Mouse (Mus musculus) ES-E14 (cell line): ENCODE results near the gene Slc29a3. TPM values are rescaled to one million over a fixed set of nuclear protein-coding genes. Genes with fewer than 3 reads are reported as not detected.
"Not testable (repeated sequence)": the region's sequence is repeated elsewhere in the genome, so short reads cannot be mapped to it uniquely, and the experiment has no call there.

ENCODE experiments used
- DNase-seq: peaks from one replicate; pipeline ENCODE4 v3.0.0-alpha.2; 2013; ENCODE audit warnings: low read depth, low spot score
- H3K27ac ChIP-seq: 2 replicates; pipeline ENCODE4 v1.5.1; 2012; ENCODE audit warnings: low read depth, mild to moderate bottlenecking, low read length, moderate library complexity, mixed read lengths; ENCODE audit not compliant: poor library complexity, insufficient read depth, severe bottlenecking
- H3K36me3 ChIP-seq: 2 replicates; pipeline ENCODE4 v1.6.1; 2012; ENCODE audit warnings: mild to moderate bottlenecking, low read length, moderate library complexity, mixed read lengths; ENCODE audit not compliant: control insufficient read depth, poor library complexity, insufficient read depth, severe bottlenecking
- H3K4me1 ChIP-seq, 2 experiments: fragments of 150-350 bp in 1 of 2; sonication (generic) in 1 of 2; 2 replicates each; pipeline ENCODE4 v1.6.1; 2012; ENCODE audit warnings: low read length in 2 of 2, mild to moderate bottlenecking in 1 of 2, mixed read lengths in 1 of 2; ENCODE audit not compliant: control insufficient read depth in 2 of 2, insufficient read depth in 2 of 2, poor library complexity in 1 of 2
- H3K4me3 ChIP-seq, 2 experiments: fragments of 150-350 bp in 1 of 2; sonication (generic) in 1 of 2; 2 replicates each; pipeline ENCODE4 v1.5.1; 2012; ENCODE audit warnings: low read length in 2 of 2, low read depth in 1 of 2, mild to moderate bottlenecking in 1 of 2, mixed read lengths in 1 of 2; ENCODE audit not compliant: insufficient read depth in 1 of 2, poor library complexity in 1 of 2, severe bottlenecking in 1 of 2
- H3K9ac ChIP-seq: 2 replicates; pipeline ENCODE4 v1.6.1; 2012; ENCODE audit warnings: low read depth, mild to moderate bottlenecking, low read length, mixed read lengths; ENCODE audit not compliant: poor library complexity, insufficient read depth, severe bottlenecking
- H3K9me3 ChIP-seq: fragments of 150-350 bp; sonication (generic); 2 replicates; pipeline ENCODE4 v1.6.1; 2012; ENCODE audit warnings: low read depth, mild to moderate bottlenecking, low read length; ENCODE audit not compliant: control insufficient read depth, insufficient read depth
- CHD2 ChIP-seq: IDR thresholded peaks from 2 replicates; pipeline ENCODE4 v1.6.1; 2014; ENCODE audit warnings: mild to moderate bottlenecking, low read depth, low read length, inconsistent platforms
- HCFC1 ChIP-seq: IDR thresholded peaks from 2 replicates; pipeline ENCODE4 v1.6.1; 2012; ENCODE audit warnings: low read length, inconsistent platforms, borderline replicate concordance; ENCODE audit not compliant: insufficient read depth
- MAFK ChIP-seq: IDR thresholded peaks from 2 replicates; pipeline ENCODE4 v1.6.1; 2014; ENCODE audit warnings: mild to moderate bottlenecking, low read depth, low read length, inconsistent platforms; ENCODE audit not compliant: insufficient read depth
- ZC3H11A ChIP-seq: IDR thresholded peaks from 2 replicates; pipeline ENCODE4 v1.6.1; 2012; ENCODE audit warnings: low read depth, mild to moderate bottlenecking, inconsistent platforms, low read length, borderline replicate concordance
- ZNF384 ChIP-seq: IDR thresholded peaks from 2 replicates; pipeline ENCODE4 v1.6.1; 2012; ENCODE audit warnings: low read depth, low read length, inconsistent platforms
- in situ Hi-C, 2 experiments: fragments of 600-800 bp; cut with MboI; formaldehyde crosslinking; loops; one replicate each; pipeline ENCODE4 v1.15.1; 2025; ENCODE audit warnings: low sequenced_read_pairs in 2 of 2, inconsistent platforms in 1 of 2; ENCODE audit not compliant: unreplicated experiment in 2 of 2
- total RNA-seq: library from RNA; depleted of rRNA; stranded (reverse); fragments of 300-350 nt; gene quantifications from 2 replicates; pipeline ENCODE4 v1.2.3, GENCODE M21; 2012

The Slc29a3 gene
- total RNA-seq, 1 experiment: 11.9 TPM

GRCm38 (mm10) chr10:60744543-60745290 lies 7.9 kb downstream of the Slc29a3 start:
- no peak overlapping the region for H3K27ac ChIP-seq
- H3K4me1 ChIP-seq: peaks cover 5 to 12% of the 10 kb centered on the region in 2 experiments; a peak in 3 of 4 replicates
- H3K4me3 ChIP-seq: no peak overlapping the region
- DNase-seq: no peak
- H3K9ac ChIP-seq: no peak overlapping the region
- no peaks in the 10 kb centered on the region; the same call in 1 of the 2 replicates for H3K36me3 ChIP-seq
- no peaks in the 10 kb centered on the region for H3K9me3 ChIP-seq
- in situ Hi-C loops: no loop called here
- no peak for TF ChIP-seq ZC3H11A
- TF ChIP-seq CHD2: no peak
- no peak for TF ChIP-seq MAFK
- no peak for TF ChIP-seq HCFC1
- TF ChIP-seq ZNF384: no peak

DNA sequence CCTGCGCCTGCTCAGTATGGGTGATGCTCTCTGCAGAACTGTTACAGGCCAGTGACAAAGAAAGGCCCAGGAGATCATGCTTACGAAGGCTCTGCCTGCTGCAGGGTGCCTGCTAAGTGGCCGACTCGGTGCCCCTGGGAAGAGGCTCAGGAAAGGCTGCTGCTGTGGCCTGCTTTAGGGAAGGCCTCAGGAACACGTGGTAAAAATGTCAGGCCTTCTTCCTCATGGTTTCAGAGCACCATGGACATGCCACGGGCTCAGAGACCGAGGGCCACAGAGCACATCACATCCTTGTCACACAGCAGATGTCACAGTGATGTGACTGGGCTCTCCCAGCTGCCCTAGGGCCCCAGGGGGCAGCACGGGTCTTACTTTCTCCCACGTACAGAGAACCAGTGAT lies 8.9 kb downstream of the Slc29a3 start:
- DNase-seq: no peak
- H3K4me1 ChIP-seq: peaks cover 5 to 12% of the 10 kb centered on the region in 2 experiments; a peak in 3 of 4 replicates
- no peaks in the 10 kb centered on the region; the same call in 1 of the 2 replicates for H3K36me3 ChIP-seq
- no peaks in the 10 kb centered on the region for H3K9me3 ChIP-seq
- no peak overlapping the region for H3K4me3 ChIP-seq
- H3K27ac ChIP-seq: no peak overlapping the region
- TF ChIP-seq ZC3H11A: no peak
- TF ChIP-seq MAFK: no peak
- TF ChIP-seq HCFC1: no peak
- TF ChIP-seq CHD2: no peak
- TF ChIP-seq ZNF384: no peak
- no peak overlapping the region for H3K9ac ChIP-seq
- in situ Hi-C loops: no loop called here

- no peak for TF ChIP-seq MAFK
- TF ChIP-seq HCFC1: no peak
- no peak for TF ChIP-seq ZC3H11A
- TF ChIP-seq ZNF384: no peak
- no peak for TF ChIP-seq CHD2
- peaks cover 5 to 12% of the 10 kb centered on the region in 2 experiments; a peak in 3 of 4 replicates for H3K4me1 ChIP-seq
- in situ Hi-C loops: no loop called here
Observed at GRCm38 (mm10) chr10:60742942-60743341, 9.7 kb downstream of the Slc29a3 start.

DNA sequence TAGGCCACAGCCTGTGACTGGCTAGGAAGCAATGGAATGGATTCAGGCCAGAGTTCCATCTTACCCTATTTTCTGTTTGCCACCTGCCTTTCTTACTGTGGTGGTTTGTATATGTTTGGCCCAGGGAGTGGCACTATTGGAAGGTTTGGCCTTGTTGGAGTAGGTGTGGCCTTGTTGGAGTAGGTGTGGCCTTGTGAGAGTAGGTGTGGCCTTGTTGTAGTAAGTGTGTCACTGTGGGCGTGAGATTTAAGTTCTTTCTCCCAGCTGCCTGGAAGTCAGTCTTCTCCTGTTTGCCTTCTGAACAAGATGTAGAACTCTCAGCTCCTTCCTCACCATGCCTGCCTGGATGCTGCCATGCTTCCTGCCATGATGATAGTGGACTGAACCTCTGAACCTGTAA lies 10.3 kb downstream of the Slc29a3 start:
- H3K36me3 ChIP-seq, H3K9ac ChIP-seq, DNase-seq, in situ Hi-C loops, H3K9me3 ChIP-seq, H3K4me3 ChIP-seq, H3K27ac ChIP-seq: not testable (repeated sequence)
- H3K4me1 ChIP-seq: peaks cover 5 to 10% of the 10 kb centered on the region in 2 experiments; a peak in 3 of 4 replicates

More at GRCm38 (mm10) chr10:60742942-60743341, 9.7 kb downstream of the Slc29a3 start:
- H3K4me3 ChIP-seq: no peak overlapping the region
- H3K9ac ChIP-seq: no peak overlapping the region
- DNase-seq: no peak
- no peak overlapping the region for H3K27ac ChIP-seq
- no peaks in the 10 kb centered on the region; the same call in 1 of the 2 replicates for H3K36me3 ChIP-seq
- no peaks in the 10 kb centered on the region for H3K9me3 ChIP-seq

DNA sequence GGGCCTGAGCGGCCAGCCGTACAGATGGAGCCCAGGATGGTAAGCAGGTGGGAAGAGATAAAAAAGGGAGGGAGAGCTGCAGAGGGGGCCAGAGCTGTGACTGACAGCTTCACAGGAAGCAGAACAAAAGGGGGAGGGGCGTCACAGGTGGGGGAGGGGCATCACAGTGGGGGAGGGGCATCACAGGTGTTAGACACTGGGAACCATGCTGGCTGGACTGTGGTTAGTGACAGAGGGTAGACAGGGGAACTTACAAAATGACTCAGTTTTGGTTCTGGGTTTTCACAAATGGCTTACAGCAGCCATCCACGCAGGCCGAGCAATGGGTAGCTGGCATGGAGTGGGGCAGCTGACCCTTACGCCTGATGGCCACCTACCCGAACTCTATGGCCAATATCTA lies 11.2 kb downstream of the Slc29a3 start:
- no peak overlapping the region for H3K4me3 ChIP-seq
- DNase-seq: no peak
- in situ Hi-C loops: no loop called here
- no peak overlapping the region for H3K27ac ChIP-seq
- TF ChIP-seq HCFC1 (no peak), CHD2 (no peak), MAFK (no peak), ZNF384 (no peak)
- H3K36me3 ChIP-seq: no peaks in the 10 kb centered on the region; the same call in 1 of the 2 replicates
- H3K4me1 ChIP-seq: peaks cover 5 to 10% of the 10 kb centered on the region in 2 experiments; a peak in 3 of 4 replicates
- H3K9me3 ChIP-seq: no peaks in the 10 kb centered on the region
- no peak overlapping the region for H3K9ac ChIP-seq
